Mouse (Mus musculus): Measurements from ENCODE around the gene Anp32a. TPM values are rescaled to one million over a fixed set of nuclear protein-coding genes. Genes with fewer than 3 reads are reported as not detected.
A peak's percentile ranks its signal among the peaks of the same experiment; 100 is the strongest.

Anp32a gene
- polyA plus RNA-seq, 1 experiment, result 263 TPM

GRCm38 (mm10) chr9:62355763-62356162, 14.7 kb downstream of the Anp32a start:
- Histone ChIP-seq H3K36me3 (replicated peaks; ENCODE audit: low read length) (peaks cover 78% of the 10 kb centered on the region), H3K4me1 (peaks cover 85% of the 10 kb centered on the region)
- TF ChIP-seq GATA1 (IDR thresholded peaks at IDR 0.05; ENCODE audit: borderline replicate concordance, low read length) (no peak), FLI1 (IDR thresholded peaks at IDR 0.05; ENCODE audit: low read length) (no peak)

GRCm38 (mm10) chr9:62357593-62357992, 16.5 kb downstream of the Anp32a start:
- Histone ChIP-seq H3K27me3 (replicated peaks) (no peaks in the 10 kb centered on the region), H3K4me1 (peaks cover 90% of the 10 kb centered on the region), H3K4me3 (replicated peaks) (no peak overlapping the region), H3K9me3 (no peaks in the 10 kb centered on the region), H3K36me3 (replicated peaks; ENCODE audit: low read length) (peaks cover 81% of the 10 kb centered on the region)
- TF ChIP-seq GATA1 (IDR thresholded peaks at IDR 0.05; ENCODE audit: borderline replicate concordance, low read length) (no peak), FLI1 (IDR thresholded peaks at IDR 0.05; ENCODE audit: low read length) (no peak)

More at GRCm38 (mm10) chr9:62355763-62356162, 14.7 kb downstream of the Anp32a start:
- Histone ChIP-seq H3K9me3 (no peaks in the 10 kb centered on the region), H3K27me3 (replicated peaks) (no peaks in the 10 kb centered on the region), H3K4me3 (replicated peaks) (no peak overlapping the region)

- Histone ChIP-seq H3K4me3 (replicated peaks) (peak overlapping the region; percentile 1), H3K36me3 (replicated peaks; ENCODE audit: low read length) (peaks cover 73% of the 10 kb centered on the region), H3K9me3 (no peaks in the 10 kb centered on the region), H3K4me1 (peaks cover 91% of the 10 kb centered on the region), H3K27me3 (replicated peaks) (no peaks in the 10 kb centered on the region)
- TF ChIP-seq FLI1 (IDR thresholded peaks at IDR 0.05; ENCODE audit: low read length) (no peak), GATA1 (IDR thresholded peaks at IDR 0.05; ENCODE audit: borderline replicate concordance, low read length) (no peak)
Measured at GRCm38 (mm10) chr9:62358851-62359250, 17.8 kb downstream of the Anp32a start.

- Histone ChIP-seq H3K4me1 (peaks cover 92% of the 10 kb centered on the region), H3K36me3 (replicated peaks; ENCODE audit: low read length) (peaks cover 61% of the 10 kb centered on the region)
Measured at GRCm38 (mm10) chr9:62360889-62361288, 19.8 kb downstream of the Anp32a start.

GRCm38 (mm10) chr9:62362835-62363385, 21.8 kb downstream of the Anp32a start:
- Histone ChIP-seq H3K4me3 (replicated peaks) (peak overlapping the region; percentile 88), H3K27me3 (replicated peaks) (no peaks in the 10 kb centered on the region), H3K4me1 (peaks cover 98% of the 10 kb centered on the region), H3K36me3 (replicated peaks; ENCODE audit: low read length) (peaks cover 46% of the 10 kb centered on the region), H3K9me3 (no peaks in the 10 kb centered on the region)
- TF ChIP-seq GATA1 (IDR thresholded peaks at IDR 0.05; ENCODE audit: borderline replicate concordance, low read length), result no peak
- no peak for TF ChIP-seq FLI1 (IDR thresholded peaks at IDR 0.05; ENCODE audit: low read length)

More at GRCm38 (mm10) chr9:62360889-62361288, 19.8 kb downstream of the Anp32a start:
- H3K4me3 ChIP-seq (replicated peaks), result no peak overlapping the region
- TF ChIP-seq FLI1 (IDR thresholded peaks at IDR 0.05; ENCODE audit: low read length) (no peak), GATA1 (IDR thresholded peaks at IDR 0.05; ENCODE audit: borderline replicate concordance, low read length) (no peak)
- H3K9me3 ChIP-seq, result no peaks in the 10 kb centered on the region
- no peaks in the 10 kb centered on the region for H3K27me3 ChIP-seq (replicated peaks)

GRCm38 (mm10) chr9:62363619-62364018, 22.5 kb downstream of the Anp32a start:
- Histone ChIP-seq H3K4me1 (peaks cover 100% of the 10 kb centered on the region), H3K4me3 (replicated peaks) (peak overlapping the region; percentile 88), H3K9me3 (no peaks in the 10 kb centered on the region), H3K36me3 (replicated peaks; ENCODE audit: low read length) (peaks cover 45% of the 10 kb centered on the region), H3K27me3 (replicated peaks) (no peaks in the 10 kb centered on the region)
- TF ChIP-seq FLI1 (IDR thresholded peaks at IDR 0.05; ENCODE audit: low read length) (no peak), GATA1 (IDR thresholded peaks at IDR 0.05; ENCODE audit: borderline replicate concordance, low read length) (no peak)

GRCm38 (mm10) chr9:62364216-62364615, 23.1 kb downstream of the Anp32a start:
- peaks cover 100% of the 10 kb centered on the region for H3K4me1 ChIP-seq
- H3K36me3 ChIP-seq (replicated peaks; ENCODE audit: low read length), result peaks cover 45% of the 10 kb centered on the region
- no peak for TF ChIP-seq FLI1 (IDR thresholded peaks at IDR 0.05; ENCODE audit: low read length)
- no peak for TF ChIP-seq GATA1 (IDR thresholded peaks at IDR 0.05; ENCODE audit: borderline replicate concordance, low read length)
- no peak overlapping the region for H3K4me3 ChIP-seq (replicated peaks)
- no peaks in the 10 kb centered on the region for H3K9me3 ChIP-seq
- no peaks in the 10 kb centered on the region for H3K27me3 ChIP-seq (replicated peaks)

- TF ChIP-seq FLI1 (IDR thresholded peaks at IDR 0.05; ENCODE audit: low read length), result no peak
- Histone ChIP-seq H3K4me1 (peaks cover 100% of the 10 kb centered on the region), H3K27me3 (replicated peaks) (no peaks in the 10 kb centered on the region)
Measured at GRCm38 (mm10) chr9:62364831-62365230, 23.7 kb downstream of the Anp32a start.

GRCm38 (mm10) chr9:62365326-62366080, 24.4 kb downstream of the Anp32a start:
- peaks cover 48% of the 10 kb centered on the region for H3K36me3 ChIP-seq (replicated peaks; ENCODE audit: low read length)
- TF ChIP-seq GATA1 (IDR thresholded peaks at IDR 0.05; ENCODE audit: borderline replicate concordance, low read length), result no peak
- no peak for TF ChIP-seq FLI1 (IDR thresholded peaks at IDR 0.05; ENCODE audit: low read length)
- H3K4me1 ChIP-seq, result peaks cover 100% of the 10 kb centered on the region
- H3K27me3 ChIP-seq (replicated peaks), result no peaks in the 10 kb centered on the region
- no peak overlapping the region for H3K4me3 ChIP-seq (replicated peaks)
- H3K9me3 ChIP-seq, result no peaks in the 10 kb centered on the region

More at GRCm38 (mm10) chr9:62364831-62365230, 23.7 kb downstream of the Anp32a start:
- peaks cover 45% of the 10 kb centered on the region for H3K36me3 ChIP-seq (replicated peaks; ENCODE audit: low read length)
- no peaks in the 10 kb centered on the region for H3K9me3 ChIP-seq
- H3K4me3 ChIP-seq (replicated peaks), result peak overlapping the region; percentile 53

Measured in megakaryocyte, embryonic 14.5 days (primary cell).